Mouse (Mus musculus): ENCODE results near the gene Otud5.
"Not testable (repeated sequence)": the region's sequence is repeated elsewhere in the genome, so short reads cannot be mapped to it uniquely, and the experiment has no call there.

DNA sequence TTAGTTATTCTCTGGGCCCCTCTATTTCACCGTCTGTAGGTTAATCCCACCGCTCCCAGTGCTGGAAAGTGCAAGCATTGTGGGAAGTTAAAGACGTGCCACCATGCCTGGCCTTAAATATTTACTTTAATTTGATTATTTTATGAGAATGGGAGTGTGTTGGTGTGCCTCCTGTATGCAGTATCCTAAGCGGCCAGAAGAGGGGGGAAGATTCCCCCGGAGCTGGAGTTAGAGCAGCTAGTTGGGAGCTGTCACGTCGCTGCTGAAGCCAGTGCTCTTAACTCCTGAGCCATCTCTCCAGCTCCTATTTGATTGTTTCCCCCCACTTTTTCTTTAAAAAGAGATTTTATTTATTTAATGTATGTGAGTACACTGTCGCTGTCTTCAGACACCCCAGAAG lies 26.1 kb upstream of the Otud5 start:
- TF ChIP-seq CTCF (IDR thresholded peaks at IDR 0.05; ENCODE audit: low read depth), result peak; percentile 60
- TF ChIP-seq EP300 (optimal IDR thresholded peaks at IDR 0.05), result not testable (repeated sequence)
